Mouse (Mus musculus) erythroid progenitor cell, adult 5-6 weeks (primary cell): ENCODE data around the gene Usp29. TPM values are rescaled to one million over a fixed set of nuclear protein-coding genes. Genes with fewer than 3 reads are reported as not detected.

Experiments
- total RNA-seq, 2 experiments: library from RNA; stranded (forward) in 1 of 2; stranded (reverse) in 1 of 2; fragments of 150-400 nt in 1 of 2; fragments of 186-747, 209-891 nt in 1 of 2; gene quantifications; 2 replicates each; pipeline versions ENCODE4 v1.2.3 to v1.2.4; 2015 to 2017; ENCODE audit warnings: low replicate concordance in 2 of 2

Usp29 gene
- total RNA-seq, 2 experiments from 2014 or later: not detected

Other genes starting within 250 kb of the Usp29 start
- not detected in 2 replicates for gene Olfr5, start 243.6 kb upstream of the Usp29 start, total RNA-seq (2015; ENCODE audit: low replicate concordance)
- not detected in 2 replicates for gene Olfr5, start 243.6 kb upstream of the Usp29 start, total RNA-seq (2017; ENCODE audit: low replicate concordance)
- gene Olfr1347, start 230.8 kb upstream of the Usp29 start, total RNA-seq (2015; ENCODE audit: low replicate concordance): not detected in 2 replicates
- gene Olfr1347, start 230.8 kb upstream of the Usp29 start, total RNA-seq (2017; ENCODE audit: low replicate concordance): not detected in 2 replicates
- gene Olfr1348, start 221.8 kb upstream of the Usp29 start, total RNA-seq (2015; ENCODE audit: low replicate concordance): not detected in 2 replicates
- gene Olfr1348, start 221.8 kb upstream of the Usp29 start, total RNA-seq (2017; ENCODE audit: low replicate concordance): not detected in 2 replicates
- not detected in 2 replicates for gene Olfr1349, start 207.6 kb upstream of the Usp29 start, total RNA-seq (2015; ENCODE audit: low replicate concordance)
- gene Olfr1349, start 207.6 kb upstream of the Usp29 start, total RNA-seq (2017; ENCODE audit: low replicate concordance): not detected in 2 replicates
- gene Olfr1350, start 165.7 kb upstream of the Usp29 start, total RNA-seq (2015; ENCODE audit: low replicate concordance): not detected in 2 replicates
- not detected in 2 replicates for gene Olfr1350, start 165.7 kb upstream of the Usp29 start, total RNA-seq (2017; ENCODE audit: low replicate concordance)
- gene Zim1, start 34.1 kb upstream of the Usp29 start, total RNA-seq (2015; ENCODE audit: low replicate concordance): not detected in 2 replicates
- not detected in 2 replicates for gene Zim1, start 34.1 kb upstream of the Usp29 start, total RNA-seq (2017; ENCODE audit: low replicate concordance)
- 0.36 TPM in 1 of 2 replicates, not detected in the other for gene Peg3, start 147 bp upstream of the Usp29 start, total RNA-seq (2015; ENCODE audit: low replicate concordance)
- not detected in 2 replicates for gene Peg3, start 147 bp upstream of the Usp29 start, total RNA-seq (2017; ENCODE audit: low replicate concordance)